Mouse (Mus musculus) retina, embryonic 14.5 days (tissue): ENCODE data around the gene Rnf225.
A peak's percentile ranks its signal among the peaks of the same experiment; 100 is the strongest.
"Not testable (repeated sequence)": the region's sequence is repeated elsewhere in the genome, so short reads cannot be mapped to it uniquely, and the experiment has no call there.

ENCODE experiments used
- DNase-seq: peaks from one replicate; pipeline ENCODE4 v3.0.0-alpha.2; 2015; ENCODE audit warnings: low spot score

Rnf225 gene

DNA sequence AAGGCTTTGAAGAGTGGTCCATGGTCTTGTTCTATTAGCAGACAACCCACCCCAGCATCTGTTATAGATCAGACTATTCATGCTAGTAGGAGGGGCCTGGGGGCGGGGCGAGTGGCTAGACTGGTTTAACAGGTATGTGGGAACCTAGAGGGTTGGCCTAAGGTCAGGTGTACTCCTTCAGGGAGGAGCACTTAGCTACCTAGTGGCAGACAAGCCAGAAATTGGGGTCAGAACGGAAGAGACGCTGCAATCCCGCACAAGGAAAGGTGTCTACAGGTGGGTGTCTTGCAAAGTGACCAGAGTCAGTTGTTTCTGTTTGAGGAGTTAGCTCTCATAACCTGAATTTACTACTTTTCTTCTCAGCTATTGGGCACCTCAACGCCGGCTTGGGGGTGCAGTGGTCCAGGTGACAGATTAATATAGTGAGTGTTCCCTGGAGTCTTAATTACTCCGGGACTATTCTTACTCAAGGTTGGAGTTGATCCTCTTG is at the start of gene Rnf225:
TSS of gene Rnf225 (plus strand) at position 226 of the 490 bp plus-strand sequence.
- no peak for DNase-seq

- DNase-seq, result no peak
Observed at GRCm38 (mm10) chr7:12880036-12880435, 47.2 kb upstream of the Rnf225 start.

GRCm38 (mm10) chr7:12880497-12880896 is 46.7 kb upstream of the Rnf225 start:
- DNase-seq, result not testable (repeated sequence)

DNA sequence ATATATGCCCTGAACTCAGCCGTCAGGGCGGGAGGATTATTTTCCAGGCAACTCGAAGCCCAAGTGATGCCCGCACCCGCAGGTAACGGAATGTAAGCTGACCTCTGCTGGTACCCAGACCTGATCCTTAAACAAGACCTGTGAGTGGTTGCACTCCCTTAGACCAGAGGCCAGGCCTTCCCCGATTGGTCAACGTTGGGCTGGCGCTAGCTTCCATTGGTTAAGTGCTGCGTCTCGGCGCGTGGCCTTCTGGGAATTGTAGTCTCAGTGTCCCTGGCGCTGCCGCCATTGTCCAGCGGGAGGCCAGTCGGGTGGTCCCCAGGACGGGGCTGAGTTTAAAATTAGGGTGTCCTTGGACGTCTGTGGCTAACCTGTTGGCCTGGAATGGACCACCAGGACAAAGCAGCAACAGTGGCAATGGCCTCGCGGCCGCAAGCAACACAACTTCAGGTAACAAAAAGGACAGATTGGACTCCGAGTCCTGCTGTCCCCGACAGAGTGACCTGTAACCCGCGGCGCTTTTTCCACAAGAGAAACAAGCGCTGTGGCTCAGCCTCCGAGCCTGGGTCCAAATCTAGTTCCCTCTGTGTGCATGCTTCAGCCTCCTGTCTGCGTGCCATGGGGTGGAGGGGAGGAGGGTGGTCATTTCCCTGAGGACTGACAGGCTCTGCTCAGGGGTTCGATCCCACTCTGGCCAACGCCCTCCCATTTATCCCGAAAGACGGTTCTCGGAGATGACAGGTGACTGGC is 46.1 kb upstream of the Rnf225 start, which contains the start of gene Zfp128:
TSS of gene Zfp128 (plus strand) at position 267 of the 750 bp plus-strand sequence.
- peak; percentile 97 for DNase-seq

- DNase-seq, result no peak
Observed at GRCm38 (mm10) chr7:12886563-12887266, 40.5 kb upstream of the Rnf225 start.

- DNase-seq, result no peak
Observed at GRCm38 (mm10) chr7:12887585-12887984, 39.6 kb upstream of the Rnf225 start.

DNA sequence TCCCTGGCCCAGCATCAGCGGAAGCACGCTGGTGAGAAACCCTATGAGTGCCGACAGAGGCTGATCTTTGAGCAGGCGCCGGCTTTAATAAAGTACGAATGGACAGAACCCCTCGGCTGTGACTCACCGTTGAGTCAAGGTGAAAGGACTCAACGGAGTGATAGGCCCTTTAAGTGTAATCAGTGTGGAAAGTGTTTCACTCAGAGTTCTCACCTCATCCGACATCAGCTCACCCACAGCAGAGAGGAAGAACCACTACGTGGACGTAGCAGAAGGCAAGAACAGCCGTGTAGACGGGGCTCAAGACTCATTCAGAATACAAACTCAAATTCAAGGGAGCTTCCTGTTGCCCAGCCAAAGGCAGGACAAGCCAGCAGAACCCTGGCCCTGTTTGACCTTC is 36.3 kb upstream of the Rnf225 start:
- DNase-seq, result no peak

DNA sequence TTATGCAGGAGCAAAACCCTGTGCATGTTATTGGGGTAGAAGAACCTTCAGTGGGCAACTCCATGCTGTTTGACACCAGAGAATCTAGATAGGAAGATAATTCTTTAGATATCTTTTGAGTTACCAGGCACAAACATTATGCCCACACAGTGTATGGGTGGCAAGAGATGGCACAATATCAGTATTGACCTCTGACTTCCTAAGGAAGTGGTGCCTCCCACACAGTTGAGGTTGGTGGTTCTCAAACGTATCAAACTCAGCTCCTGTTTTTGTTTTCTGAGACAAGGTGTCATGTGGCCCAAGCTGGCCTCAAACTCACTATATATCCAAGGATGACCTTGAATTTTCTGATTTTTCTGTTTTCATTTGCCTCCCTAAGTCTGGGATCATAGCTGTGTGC is 35.9 kb upstream of the Rnf225 start:
- no peak for DNase-seq

GRCm38 (mm10) chr7:12897655-12898410 is 29.4 kb upstream of the Rnf225 start, which contains the start of gene Zscan22:
Gene Zscan22 (plus strand): TSS chr7:12897815.
- peak; percentile 94 for DNase-seq

DNA sequence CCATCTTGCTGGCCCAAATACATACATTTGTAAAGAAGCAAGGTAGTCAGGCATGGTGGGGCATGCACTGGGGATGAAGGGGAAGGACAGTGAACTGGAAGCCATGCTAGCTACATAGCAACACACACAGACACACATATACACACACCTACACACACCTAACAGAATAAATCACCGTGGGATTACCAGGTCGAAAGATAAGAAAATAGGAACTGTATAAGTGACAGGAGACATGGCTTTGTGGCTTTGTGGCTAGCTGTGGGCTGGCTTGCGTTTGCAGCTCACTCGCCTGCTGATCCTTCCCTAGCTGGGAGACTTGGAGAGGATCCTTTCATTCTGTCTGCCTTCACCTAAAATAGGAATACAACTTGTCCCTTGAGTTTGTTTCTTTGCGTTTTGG is 25.7 kb upstream of the Rnf225 start:
- no peak for DNase-seq

DNA sequence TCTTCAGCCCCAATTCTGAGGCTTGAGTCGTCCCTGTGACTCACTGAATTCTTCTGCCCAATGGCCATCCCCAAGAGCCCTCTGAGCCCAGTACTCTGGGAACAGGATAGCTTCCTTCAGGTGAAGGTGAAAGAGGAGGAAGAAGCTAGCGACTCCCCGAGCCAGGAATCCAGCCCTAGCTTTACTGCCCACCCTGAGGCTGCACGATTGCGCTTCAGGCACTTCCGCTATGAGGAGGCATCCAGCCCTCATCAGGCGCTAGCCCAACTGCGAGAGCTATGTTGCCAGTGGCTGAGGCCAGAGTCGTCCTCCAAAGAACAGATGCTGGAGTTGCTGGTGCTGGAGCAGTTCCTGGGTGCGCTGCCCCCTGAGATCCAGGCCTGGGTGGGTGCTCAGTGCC is 23.6 kb upstream of the Rnf225 start:
- peak; percentile 45 for DNase-seq

DNA sequence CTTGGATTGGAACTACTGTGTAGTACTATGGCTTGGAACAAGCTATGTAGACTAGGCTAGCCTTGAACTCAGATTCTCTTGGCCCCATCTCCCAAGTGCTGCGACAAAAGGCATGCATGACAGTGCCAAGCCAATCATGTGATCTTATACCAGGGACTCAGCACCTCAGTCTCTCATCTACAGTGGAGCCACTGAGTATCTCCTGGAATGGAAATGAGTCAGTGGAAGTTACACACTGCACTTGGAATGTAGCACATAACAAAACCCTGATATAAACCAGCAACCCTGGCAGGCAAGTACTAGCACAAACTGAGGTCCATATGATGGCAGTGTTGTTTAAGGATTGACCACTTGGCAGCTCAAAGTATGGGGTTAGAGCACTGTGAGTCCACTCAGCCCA is 22.1 kb upstream of the Rnf225 start:
- DNase-seq, result no peak

GRCm38 (mm10) chr7:12909498-12909962 is 17.7 kb upstream of the Rnf225 start:
- DNase-seq, result peak; percentile 91

DNA sequence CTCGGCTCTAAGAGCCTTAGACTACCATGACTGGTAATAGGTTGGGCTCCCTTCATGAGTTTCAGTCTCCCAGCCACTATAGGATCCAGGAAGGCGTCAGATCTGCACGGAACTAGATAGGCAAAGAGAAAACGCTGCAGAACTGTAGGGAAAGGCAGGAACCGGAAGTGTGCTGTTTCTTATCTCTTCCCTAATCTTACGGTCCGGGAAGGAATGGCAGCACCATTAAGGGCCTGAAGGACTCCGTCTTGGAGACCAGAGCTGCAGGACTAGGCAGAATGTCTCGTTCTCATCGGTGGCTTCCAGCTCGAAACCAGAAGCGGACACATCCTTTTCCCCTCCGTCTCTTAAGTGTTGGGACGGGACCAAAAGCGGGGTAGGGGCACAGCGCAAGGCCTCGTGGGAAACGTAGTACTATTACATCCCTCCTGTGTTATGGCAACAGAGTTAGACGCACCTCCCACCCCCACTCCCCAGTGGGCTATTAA is 17.0 kb upstream of the Rnf225 start:
- DNase-seq, result peak; percentile 74

- DNase-seq, result peak; percentile 44
Observed at GRCm38 (mm10) chr7:12913556-12913955, 13.7 kb upstream of the Rnf225 start.

DNA sequence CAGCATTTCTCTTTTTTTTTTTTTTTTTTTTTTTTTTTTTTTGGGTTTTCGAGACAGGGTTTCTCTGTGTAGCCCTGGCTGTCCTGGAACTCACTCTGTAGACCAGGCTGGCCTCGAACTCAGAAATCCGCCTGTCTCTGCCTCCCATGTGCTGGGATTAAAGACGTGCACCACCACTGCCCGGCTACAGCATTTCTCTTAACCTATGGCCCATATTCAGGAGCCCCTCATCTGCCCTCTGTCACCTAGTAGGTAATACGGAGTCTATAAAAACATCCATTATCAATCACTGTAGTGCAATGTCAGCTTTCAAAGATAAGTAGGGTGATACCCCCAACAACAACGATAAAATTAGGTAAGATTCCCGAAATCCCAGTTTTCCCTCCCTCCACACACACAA is 6.7 kb upstream of the Rnf225 start:
- not testable (repeated sequence) for DNase-seq

GRCm38 (mm10) chr7:12921318-12921704 is 5.9 kb upstream of the Rnf225 start:
- no peak for DNase-seq

DNA sequence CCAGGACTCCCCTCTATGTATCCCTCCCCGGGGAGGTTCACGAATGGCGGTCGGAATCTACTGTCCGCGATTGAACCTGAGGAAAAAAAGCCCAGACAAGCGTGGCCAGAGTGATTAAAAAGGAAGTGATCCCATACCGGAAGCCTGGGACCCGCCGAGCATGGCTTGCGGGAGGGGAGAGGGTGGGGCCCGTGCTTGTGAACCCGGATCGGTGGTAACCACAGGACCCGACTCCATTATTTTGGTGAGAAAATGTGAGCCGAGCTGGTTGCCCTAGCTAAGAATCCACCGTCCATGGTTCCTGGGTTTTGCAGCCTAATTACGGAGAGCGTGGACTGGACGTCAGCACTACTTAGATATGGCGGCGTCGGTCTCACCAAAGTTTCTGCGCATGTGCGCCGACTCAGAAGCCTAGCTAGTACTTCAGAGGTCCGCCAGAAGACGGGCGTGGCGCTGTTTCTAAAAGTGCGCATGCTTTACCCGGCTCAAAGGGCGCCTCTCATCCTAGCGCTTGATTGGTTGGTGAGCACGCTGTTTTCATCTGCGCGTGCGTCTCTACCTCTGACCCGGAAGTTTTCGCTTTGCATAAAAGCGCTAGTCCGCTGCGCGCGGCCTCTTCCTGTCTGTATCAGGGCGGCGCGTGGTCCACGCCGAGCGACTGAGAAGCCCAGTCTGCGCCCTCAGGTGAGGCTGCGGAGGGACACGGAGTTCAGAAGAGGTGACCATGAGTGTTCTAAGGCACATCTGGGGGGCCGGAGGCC is 5.3 kb upstream of the Rnf225 start, which contains the start of gene Rps5:
TSS of gene Rps5 (plus strand) at position 586 of the 761 bp plus-strand sequence.
- DNase-seq, result peak; percentile 100

DNA sequence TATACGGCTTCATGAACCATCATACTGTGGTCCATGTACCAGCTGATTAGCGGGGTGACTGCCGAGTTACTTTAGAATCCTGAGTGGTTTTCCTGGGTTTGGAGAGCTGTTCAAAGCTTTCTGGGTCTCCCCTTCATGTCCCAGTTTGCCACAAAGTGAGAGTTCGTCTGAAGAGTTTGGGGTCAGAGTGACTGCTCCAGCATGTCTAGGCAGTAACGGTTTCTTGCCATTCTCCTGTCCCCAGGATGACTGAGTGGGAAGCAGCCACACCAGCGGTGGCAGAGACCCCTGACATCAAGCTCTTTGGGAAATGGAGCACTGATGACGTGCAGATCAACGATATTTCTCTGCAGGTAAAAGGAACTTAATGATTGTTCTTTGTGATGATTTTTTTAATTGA is 4.5 kb upstream of the Rnf225 start:
- no peak for DNase-seq

DNA sequence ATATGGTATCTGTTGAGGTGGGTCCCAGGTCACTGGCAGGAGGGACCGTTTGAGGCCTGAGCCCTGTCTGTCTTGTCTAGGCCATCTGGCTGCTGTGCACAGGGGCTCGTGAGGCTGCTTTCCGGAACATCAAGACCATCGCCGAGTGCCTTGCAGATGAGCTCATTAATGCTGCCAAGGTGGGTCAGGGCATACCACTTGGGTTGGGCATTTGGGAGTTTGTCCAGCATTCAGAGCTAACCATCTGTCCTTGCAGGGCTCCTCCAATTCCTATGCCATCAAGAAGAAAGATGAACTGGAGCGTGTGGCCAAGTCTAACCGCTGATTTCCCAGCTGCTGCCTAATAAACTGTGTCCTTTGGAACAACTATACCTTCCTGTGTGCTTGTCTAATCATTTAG is 900 bp upstream of the Rnf225 start:
- no peak for DNase-seq
